Mouse (Mus musculus) heart, adult 2 months (tissue): ENCODE measurements around the gene Rps3. TPM values are rescaled to one million over a fixed set of nuclear protein-coding genes. Genes with fewer than 3 reads are reported as not detected.

ENCODE experiments used
- DNase-seq, 2 experiments: peaks; one replicate each; pipeline ENCODE4 v3.0.0; 2021
- H3K27ac ChIP-seq: fragments of 200-600 bp; 2 replicates; pipeline ENCODE4 v1.8.1; 2022
- H3K27me3 ChIP-seq: fragments of 200-500 bp; 2 replicates; pipeline ENCODE4 v1.6.1; 2012; ENCODE audit warnings: mild to moderate bottlenecking, low read length, inconsistent platforms, mixed read lengths; ENCODE audit not compliant: control insufficient read depth, insufficient read depth
- H3K36me3 ChIP-seq: fragments of 200-500 bp; 2 replicates; pipeline ENCODE4 v1.6.1; 2012; ENCODE audit warnings: low read length, inconsistent platforms; ENCODE audit not compliant: control insufficient read depth, insufficient read depth
- H3K4me1 ChIP-seq: fragments of 200-500 bp; 2 replicates; pipeline ENCODE4 v1.6.1; 2011; ENCODE audit warnings: low read length; ENCODE audit not compliant: control insufficient read depth, insufficient read depth
- H3K4me3 ChIP-seq: fragments of 200-600 bp; 2 replicates; pipeline ENCODE4 v1.8.1; 2022
- H3K79me2 ChIP-seq: fragments of 200-500 bp; replicated peaks from 2 replicates; pipeline ENCODE4 v1.6.1; 2012; ENCODE audit warnings: mild to moderate bottlenecking, inconsistent platforms, low read length, moderate library complexity, mixed read lengths; ENCODE audit not compliant: control insufficient read depth, insufficient read depth
- H3K9ac ChIP-seq: fragments of 200-500 bp; 2 replicates; pipeline ENCODE4 v1.6.1; 2012; ENCODE audit warnings: low read depth, mild to moderate bottlenecking, control low read depth, inconsistent platforms, low read length, mixed read lengths
- CTCF ChIP-seq: fragments of 200-600 bp; IDR thresholded peaks from 2 replicates; pipeline ENCODE4 v1.8.1; 2022; ENCODE audit warnings: antibody characterized with exemption, mild to moderate bottlenecking, moderate library complexity
- EP300 ChIP-seq: fragments of 200-500 bp; IDR thresholded peaks from 2 replicates; pipeline ENCODE4 v1.6.1; 2011; ENCODE audit warnings: low read depth, low read length, control low read depth; ENCODE audit not compliant: insufficient read depth
- POLR2A ChIP-seq: fragments of 200-500 bp; IDR thresholded peaks from 2 replicates; pipeline ENCODE4 v1.6.1; 2011; ENCODE audit warnings: mild to moderate bottlenecking, low read depth, low read length, control low read depth; ENCODE audit not compliant: insufficient read depth
- WGBS: fragments of 180-500 bp; shearing (Covaris S2); methylation state at CpG from one replicate; pipeline ENCODE4 v1.1.7; 2018; 5-methylcytosine and 5-hydroxymethylcytosine counted together
- intact Hi-C: fragments of 180-260 bp; cut with DNase I; formaldehyde crosslinking; loops from one replicate; pipeline ENCODE4 v1.15.1; 2025
- polyA plus RNA-seq: library from polyadenylated mRNA; depleted of rRNA; stranded (reverse); fragments of >200 nt; gene quantifications from 2 replicates; pipeline ENCODE4 v1.2.3, GENCODE M21; 2012
- total RNA-seq, 2 experiments: library from RNA; stranded (reverse); gene quantifications; 2 replicates each; pipeline ENCODE4 v1.2.3; 2021

Gene Rps3
- total and polyA plus RNA-seq, 3 experiments: 196 to 361 (median 316) TPM

DNA sequence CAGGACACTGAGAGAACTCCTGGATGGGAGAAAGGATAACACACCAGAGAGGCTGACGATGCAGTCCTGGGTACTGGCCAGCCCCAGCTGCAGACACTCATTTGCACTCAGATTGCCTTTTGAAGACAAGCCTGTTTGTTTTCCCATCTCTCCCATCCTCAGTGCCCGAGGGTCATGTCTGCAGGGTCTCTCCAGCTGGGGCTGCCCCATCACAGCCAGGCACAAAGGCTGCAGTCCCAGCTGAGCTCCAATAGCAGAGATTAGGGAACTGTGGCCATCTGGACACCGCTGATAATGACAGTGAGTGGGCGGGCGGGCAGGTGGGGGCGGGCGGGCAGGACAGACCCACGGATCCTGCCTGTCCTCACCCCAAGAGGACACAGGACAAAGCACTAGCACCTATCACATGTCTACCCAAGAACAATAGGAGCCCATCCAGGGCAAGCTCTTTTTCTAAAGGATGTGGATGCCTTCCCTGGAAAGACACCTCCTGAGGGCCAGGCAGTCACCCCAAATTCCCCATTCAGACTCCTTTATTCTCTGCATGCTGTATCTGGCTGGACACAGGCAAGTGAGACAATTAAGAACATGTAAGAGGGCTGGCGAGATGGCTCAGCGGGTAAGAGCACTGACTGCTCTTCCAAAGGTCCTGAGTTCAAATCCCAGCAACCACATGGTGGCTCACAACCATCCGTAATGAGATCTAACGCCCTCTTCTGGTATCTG is 8.5 kb downstream of the Rps3 start:
- no peak for TF ChIP-seq CTCF
- no peak for TF ChIP-seq POLR2A
- no peak for TF ChIP-seq EP300
- intact Hi-C loops: no loop called here
- Histone ChIP-seq H3K36me3 (peaks cover 4% of the 10 kb centered on the region; the same call in 1 of the 2 replicates), H3K4me1 (no peaks in the 10 kb centered on the region), H3K27ac (no peak overlapping the region), H3K4me3 (no peak overlapping the region), H3K9ac (no peak overlapping the region), H3K79me2 (peaks cover 1% of the 10 kb centered on the region; the same call in 1 of the 2 replicates), H3K27me3 (no peaks in the 10 kb centered on the region)
- peak in 1 of 2 experiments; percentile 21 for DNase-seq
- WGBS: 53% methylated on average over 12 of the region's 12 CpGs

- H3K36me3 ChIP-seq: peaks cover 4% of the 10 kb centered on the region; the same call in 1 of the 2 replicates
- H3K9ac ChIP-seq: no peak overlapping the region
- no peak for TF ChIP-seq EP300
- TF ChIP-seq POLR2A: no peak
- no peak for TF ChIP-seq CTCF
- H3K4me1 ChIP-seq: no peaks in the 10 kb centered on the region; the same call in 1 of the 2 replicates
- H3K27ac ChIP-seq: no peak overlapping the region
- H3K4me3 ChIP-seq: no peak overlapping the region
- intact Hi-C loops: no loop called here
- WGBS: 78% methylated on average over 14 of the region's 14 CpGs
- peak in 1 of 2 experiments; percentile 17 for DNase-seq
- no peaks in the 10 kb centered on the region for H3K27me3 ChIP-seq
- H3K79me2 ChIP-seq: peaks cover 1% of the 10 kb centered on the region; the same call in 1 of the 2 replicates
Measured at GRCm38 (mm10) chr7:99473638-99474407, 9.7 kb downstream of the Rps3 start.

GRCm38 (mm10) chr7:99471578-99471977 is 12.0 kb downstream of the Rps3 start:
- intact Hi-C loops: no loop called here
- 73% methylated on average over 18 of the region's 18 CpGs for WGBS
- TF ChIP-seq POLR2A: no peak
- TF ChIP-seq CTCF: peak; percentile 42
- Histone ChIP-seq H3K4me1 (peaks cover 2% of the 10 kb centered on the region), H3K36me3 (no peaks in the 10 kb centered on the region), H3K79me2 (peaks cover 1% of the 10 kb centered on the region; the same call in 1 of the 2 replicates), H3K4me3 (no peak overlapping the region), H3K9ac (no peak overlapping the region), H3K27me3 (no peaks in the 10 kb centered on the region), H3K27ac (no peak overlapping the region)
- peak in 1 of 2 experiments; percentile 20 for DNase-seq

DNA sequence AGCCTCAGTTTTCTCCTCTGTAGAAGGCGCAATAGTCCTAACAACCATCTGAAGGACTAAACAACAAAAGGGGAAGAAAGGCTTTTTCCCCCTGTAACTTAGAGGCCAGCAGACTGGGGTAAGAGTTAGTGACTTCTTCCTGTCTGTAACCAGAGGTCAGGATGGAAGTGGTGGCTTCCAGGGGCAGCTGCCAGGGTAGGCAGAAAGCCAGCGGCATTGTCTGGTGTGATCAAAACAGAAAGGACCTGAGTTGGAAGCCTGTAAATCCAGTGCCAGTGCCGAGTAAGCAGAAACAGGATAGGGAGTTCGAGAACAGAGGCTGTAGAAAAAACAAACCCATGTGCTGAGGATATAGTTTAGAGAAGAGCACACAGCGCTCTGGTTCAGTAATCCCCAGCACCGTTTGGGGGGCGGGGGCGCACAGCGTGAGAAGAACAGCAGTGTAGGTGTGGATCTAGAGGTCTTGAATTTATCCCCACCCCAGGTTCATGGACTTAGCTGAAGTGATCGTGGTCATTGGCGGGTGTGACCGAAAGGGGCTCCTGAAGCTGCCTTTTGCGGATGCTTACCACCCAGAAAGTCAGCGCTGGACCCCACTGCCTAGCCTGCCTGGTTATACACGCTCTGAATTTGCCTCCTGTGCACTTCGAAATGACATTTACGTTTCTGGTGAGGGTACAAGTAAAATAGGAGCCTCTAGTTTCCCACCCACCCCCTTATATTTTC is 13.7 kb downstream of the Rps3 start:
- no peaks in the 10 kb centered on the region for H3K79me2 ChIP-seq
- TF ChIP-seq EP300 (no peak), POLR2A (no peak), CTCF (no peak)
- WGBS: 75% methylated on average over 17 of the region's 17 CpGs
- no peak overlapping the region for H3K27ac ChIP-seq
- no peak overlapping the region for H3K9ac ChIP-seq
- H3K4me3 ChIP-seq: no peak overlapping the region
- H3K27me3 ChIP-seq: no peaks in the 10 kb centered on the region
- peaks cover 2% of the 10 kb centered on the region for H3K4me1 ChIP-seq
- intact Hi-C loops: no loop called here
- H3K36me3 ChIP-seq: no peaks in the 10 kb centered on the region
- DNase-seq: peak; percentile 28 to 39

DNA sequence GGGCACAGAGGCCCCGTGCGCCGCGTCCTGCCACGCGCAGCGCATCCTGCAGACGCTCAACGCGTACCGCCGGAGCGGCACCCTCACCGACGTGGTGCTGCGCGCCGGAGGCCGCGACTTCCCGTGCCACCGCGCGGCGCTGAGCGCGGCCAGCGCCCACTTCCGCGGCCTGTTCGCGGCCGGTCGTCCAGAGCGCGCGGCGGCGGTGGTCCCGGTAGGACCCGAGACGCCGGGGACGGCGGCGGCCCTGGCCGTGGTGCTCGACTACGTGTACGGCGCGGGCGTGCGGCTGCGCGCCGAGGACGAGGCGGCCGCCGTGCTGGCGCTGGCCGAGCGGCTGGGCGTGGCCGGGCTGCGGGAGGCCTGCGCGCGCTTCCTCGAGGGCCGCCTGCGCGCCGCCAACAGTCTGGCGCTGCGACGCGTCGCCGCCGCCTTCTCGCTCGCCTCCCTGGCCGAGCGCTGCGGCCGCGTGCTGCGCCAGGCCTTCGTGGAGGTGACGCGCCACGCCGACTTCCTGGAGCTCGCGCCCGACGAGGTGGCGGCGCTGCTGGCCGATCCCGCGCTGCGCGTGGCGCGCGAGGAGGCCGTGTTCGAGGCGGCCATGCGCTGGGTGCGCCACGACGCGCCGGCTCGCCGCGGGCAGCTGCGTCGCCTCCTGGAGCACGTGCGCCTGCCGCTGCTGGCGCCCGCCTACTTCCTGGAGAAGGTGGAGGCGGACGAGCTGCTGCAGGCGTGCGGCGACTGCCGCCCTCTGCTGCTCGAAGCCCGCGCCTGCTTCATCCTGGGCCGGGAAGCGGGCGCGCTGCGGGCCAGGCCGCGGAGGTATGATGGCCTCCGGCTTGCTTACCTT is 15.0 kb downstream of the Rps3 start:
- H3K4me3 ChIP-seq: peak overlapping the region; percentile 49
- peak; percentile 71 to 82 for DNase-seq
- 1% methylated on average over 145 of the region's 145 CpGs for WGBS
- H3K36me3 ChIP-seq: no peaks in the 10 kb centered on the region
- TF ChIP-seq POLR2A (no peak), CTCF (peak; percentile 68)
- peak overlapping the region; percentile 41 for H3K27ac ChIP-seq
- peak overlapping the region; percentile 52 for H3K9ac ChIP-seq
- no peaks in the 10 kb centered on the region for H3K27me3 ChIP-seq
- H3K79me2 ChIP-seq: no peaks in the 10 kb centered on the region
- peaks cover 2% of the 10 kb centered on the region for H3K4me1 ChIP-seq
- intact Hi-C loops: no loop called here
